Mouse (Mus musculus): Measurements from ENCODE around the gene Aggf1.

Gene Aggf1

GRCm38 (mm10) chr13:95332086-95332899 is 42.9 kb downstream of the Aggf1 start:
- DNase-seq (ENCODE audit: low read depth): no peak

DNA sequence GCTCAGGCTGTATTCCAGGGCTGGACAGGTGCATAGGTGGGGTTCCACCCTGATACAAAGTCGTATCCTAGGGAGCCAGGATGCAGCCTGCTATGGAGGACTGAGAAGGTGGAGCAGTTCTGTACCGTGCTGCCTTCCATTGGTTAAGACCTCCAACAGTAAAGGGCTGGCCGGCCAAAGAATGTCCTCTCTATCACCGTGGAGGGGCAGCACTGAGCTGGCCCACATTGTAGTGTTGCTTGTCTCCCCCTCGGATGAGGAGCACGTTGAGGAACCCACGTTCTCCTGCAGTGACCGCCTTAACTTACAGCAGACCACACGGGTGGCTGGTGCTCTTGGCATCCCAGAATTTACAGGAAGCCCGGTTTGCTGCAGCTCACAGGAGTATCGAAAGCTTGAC is 44.6 kb downstream of the Aggf1 start:
- no peak for DNase-seq (ENCODE audit: low read depth)

DNA sequence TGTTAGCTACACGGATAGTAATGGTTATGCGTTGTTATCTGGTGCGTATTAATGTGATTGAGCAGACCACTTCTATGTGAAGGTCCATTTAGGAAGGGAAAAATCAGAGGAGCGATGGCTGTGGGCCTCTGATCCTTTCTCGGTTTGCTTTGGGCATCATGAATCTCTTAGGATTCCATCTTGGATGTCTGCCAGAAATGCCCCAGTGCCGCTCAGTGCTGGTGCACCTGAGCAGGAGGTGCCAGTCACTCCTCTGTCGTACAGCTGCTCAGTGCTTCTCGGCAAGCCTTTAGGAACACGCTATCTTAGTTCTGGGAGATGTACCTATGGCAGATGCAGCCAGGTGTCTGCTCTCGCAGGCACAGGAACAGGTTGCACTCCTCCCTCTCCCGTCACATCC is 46.4 kb downstream of the Aggf1 start:
- DNase-seq (ENCODE audit: low read depth): no peak

DNA sequence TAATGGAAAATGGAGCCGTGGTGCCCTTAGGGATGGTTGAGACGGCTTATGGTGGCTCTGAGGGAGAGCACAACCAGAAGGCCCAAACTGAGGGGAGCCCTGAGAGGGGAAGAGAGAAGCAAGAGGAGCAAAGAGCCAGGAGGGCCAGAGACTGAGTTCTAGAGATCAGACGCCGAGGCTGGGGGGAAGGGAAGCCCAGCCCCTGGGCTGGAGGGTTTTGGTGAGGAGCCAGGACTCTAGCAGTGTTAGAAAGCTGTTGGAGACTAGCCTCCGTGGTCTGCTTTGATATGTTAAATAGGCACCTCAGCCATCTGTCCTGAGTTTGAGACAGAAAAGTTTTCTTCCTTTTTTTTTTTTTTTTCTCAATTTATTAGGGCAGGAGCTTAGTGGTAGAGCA is 47.8 kb downstream of the Aggf1 start:
- no peak for DNase-seq (ENCODE audit: low read depth)

- no peak for DNase-seq (ENCODE audit: low read depth)
Observed at GRCm38 (mm10) chr13:95326611-95327344, 48.4 kb downstream of the Aggf1 start.

GRCm38 (mm10) chr13:95325907-95326550 is 49.1 kb downstream of the Aggf1 start:
- DNase-seq (ENCODE audit: low read depth): no peak

- DNase-seq (ENCODE audit: low read depth): no peak
Observed at GRCm38 (mm10) chr13:95325080-95325906, 49.9 kb downstream of the Aggf1 start.

DNA sequence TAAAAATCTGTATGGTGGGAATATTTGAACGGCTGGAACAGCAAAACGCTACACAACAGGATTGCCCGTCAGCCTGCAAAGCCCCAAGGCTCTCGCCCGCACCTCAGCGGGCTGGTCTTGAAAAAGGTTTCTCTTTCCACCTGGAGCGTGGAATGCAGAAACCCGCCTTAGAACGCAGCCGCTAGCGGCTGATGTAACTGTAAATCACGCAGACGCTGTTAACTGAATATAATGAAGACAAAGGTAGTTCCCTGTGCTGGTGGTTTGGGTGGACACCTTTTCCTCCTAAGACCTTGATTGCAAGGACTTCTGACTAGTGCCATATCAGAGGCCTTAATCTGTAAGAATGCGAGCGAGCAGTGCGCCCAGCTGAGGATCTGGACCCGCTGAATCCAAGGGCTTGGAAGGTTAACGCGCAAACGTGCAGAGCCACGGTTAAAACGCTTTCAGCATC is 50.5 kb downstream of the Aggf1 start:
- DNase-seq (ENCODE audit: low read depth): no peak

GRCm38 (mm10) chr13:95323950-95324625 is 51.1 kb downstream of the Aggf1 start:
- DNase-seq (ENCODE audit: low read depth): no peak

- no peak for DNase-seq (ENCODE audit: low read depth)
Observed at GRCm38 (mm10) chr13:95323400-95323799, 51.8 kb downstream of the Aggf1 start, which contains the start of gene Zbed3. Gene Zbed3, plus strand, starts transcription at chr13:95323612.

- DNase-seq (ENCODE audit: low read depth): no peak
Observed at GRCm38 (mm10) chr13:95320451-95320850, 54.7 kb downstream of the Aggf1 start.

GRCm38 (mm10) chr13:95319153-95319552 is 56.0 kb downstream of the Aggf1 start:
- DNase-seq (ENCODE audit: low read depth): no peak

DNA sequence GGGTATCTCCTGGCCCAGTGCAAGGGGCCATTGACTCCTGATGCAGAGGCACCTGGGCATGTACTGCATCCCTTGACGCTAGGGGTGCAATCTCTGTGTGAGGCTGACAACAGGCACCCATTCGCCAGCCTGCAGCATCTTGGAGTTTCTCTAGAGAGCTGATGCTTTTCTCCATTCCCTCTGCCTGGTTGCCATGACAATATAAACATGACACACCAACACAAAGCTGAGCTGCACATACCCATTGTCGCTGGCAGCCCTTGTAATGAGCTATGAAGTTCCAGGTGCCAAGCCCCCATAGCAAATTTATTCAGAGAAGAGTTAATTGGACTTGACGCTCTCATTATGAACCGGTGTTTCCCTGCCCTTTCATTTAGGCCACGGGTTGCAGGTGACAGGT is 63.1 kb downstream of the Aggf1 start:
- DNase-seq (ENCODE audit: low read depth): no peak

DNA sequence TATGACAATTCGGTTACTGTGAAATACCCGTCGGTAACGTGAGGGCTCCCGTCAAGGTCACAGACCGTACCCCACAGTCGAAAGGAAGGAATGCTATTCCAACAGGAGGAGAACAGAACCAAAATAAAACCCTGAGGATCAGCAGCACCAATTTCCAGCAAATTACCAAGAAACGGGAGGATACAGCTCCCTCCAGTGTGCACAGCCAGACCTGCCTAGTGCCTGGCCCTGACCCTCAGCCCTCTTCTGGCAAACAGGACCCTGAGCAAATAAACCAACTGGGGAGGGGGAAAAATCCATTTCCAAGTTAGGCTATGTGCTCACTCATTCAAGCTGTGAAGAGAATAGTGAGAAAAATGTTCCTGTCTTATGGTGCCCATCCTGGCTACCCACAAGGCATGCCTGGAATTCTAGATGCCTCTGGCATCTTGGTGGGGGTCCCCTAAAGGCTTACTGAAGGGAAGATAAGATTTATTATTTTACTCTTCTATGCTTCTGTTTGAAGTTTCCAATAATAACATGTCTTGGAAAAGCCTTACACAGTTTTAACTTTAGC is 68.0 kb downstream of the Aggf1 start:
- no peak for DNase-seq (ENCODE audit: low read depth)

DNA sequence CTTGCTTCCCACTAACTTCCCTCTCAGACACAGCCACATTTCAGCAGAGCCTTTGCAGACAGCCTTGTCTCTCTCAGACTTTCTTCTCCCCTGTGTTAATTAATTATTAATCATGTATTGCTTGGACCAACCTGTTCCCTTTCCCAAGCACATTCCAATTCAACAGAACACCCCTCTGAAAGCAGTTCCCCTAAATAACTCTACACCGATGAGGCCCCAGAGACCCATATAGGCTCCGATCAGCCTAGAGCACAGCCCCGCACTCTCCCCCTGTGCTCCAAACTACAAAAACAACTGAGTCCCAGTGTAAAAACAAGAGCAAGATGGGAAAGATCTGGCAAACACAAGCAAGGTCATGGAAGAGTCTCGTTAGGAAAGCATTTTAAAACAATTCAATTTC is 68.6 kb downstream of the Aggf1 start:
- no peak for DNase-seq (ENCODE audit: low read depth)

Measured in fibroblast of lung, adult 2 months (primary cell).